Comparison of ENCODE assay signal across 9 mouse cellular contexts in genomic region chr2:139883581-139884263, GRCm38 (mm10).
DNase-seq lines count a peak whose midpoint lies in the region; ATAC-seq and TF ChIP-seq lines count a peak whose summit lies in the region.
"Had no signal": no experiment of that assay in that cellular context is flagged by ENCODE, and none has a peak within 500 bp of the region (broad histone marks: within the 10 kb centered on the region; RNA-seq: fewer than 3 reads in every experiment).

No protein-coding gene starts in this region.

- no peaks in the 10 kb centered on the region for H3K36me3 ChIP-seq in midbrain, postnatal 0 days (ENCODE audit: insufficient read depth, low read length)
- no peaks in the 10 kb centered on the region for H3K36me3 ChIP-seq in midbrain, embryonic 16.5 days (ENCODE audit: control insufficient read depth, insufficient read depth, low read length)
- H3K36me3 ChIP-seq: neural tube, embryonic 12.5 days had no signal

- H3K4me1 ChIP-seq in midbrain, postnatal 0 days (ENCODE audit: insufficient read depth, low read length): no peaks in the 10 kb centered on the region
- no peaks in the 10 kb centered on the region for H3K4me1 ChIP-seq in midbrain, embryonic 16.5 days (ENCODE audit: control insufficient read depth, insufficient read depth, low read length)
- H3K4me1 ChIP-seq: neural tube, embryonic 12.5 days had no signal

- no peak for TF ChIP-seq CTCF in midbrain, postnatal 0 days (IDR thresholded peaks at IDR 0.05)
- TF ChIP-seq CTCF in layer of hippocampus, adult 2 months (conservative IDR thresholded peaks at IDR 0.05): no peak

- H3K4me3 ChIP-seq in midbrain, postnatal 0 days (ENCODE audit: low read depth, low read length): no peak overlapping the region
- no peak overlapping the region for H3K4me3 ChIP-seq in midbrain, embryonic 16.5 days (ENCODE audit: low read depth, low read length)
- no peak overlapping the region for H3K4me3 ChIP-seq in layer of hippocampus, adult 2 months
- H3K4me3 ChIP-seq: neural tube, embryonic 12.5 days had no signal

- H3K9me3 ChIP-seq in midbrain, postnatal 0 days (ENCODE audit: low read length): no peaks in the 10 kb centered on the region
- no peaks in the 10 kb centered on the region for H3K9me3 ChIP-seq in midbrain, embryonic 16.5 days (replicated peaks; ENCODE audit: control insufficient read depth, low read length, poor library complexity, severe bottlenecking)
- H3K9me3 ChIP-seq: neural tube, embryonic 12.5 days had no signal

- no peak overlapping the region for H3K27ac ChIP-seq in midbrain, postnatal 0 days (ENCODE audit: low read depth, low read length)
- H3K27ac ChIP-seq in midbrain, embryonic 16.5 days (ENCODE audit: low read length): no peak overlapping the region
- H3K27ac ChIP-seq in layer of hippocampus, adult 2 months: no peak overlapping the region
- H3K27ac ChIP-seq: liver, embryonic 14.5 days; neural tube, embryonic 12.5 days had no signal

- peak; percentile 8 for DNase-seq in midbrain, postnatal 0 days (ENCODE audit: low spot score)
- DNase-seq in cerebellum, adult 9-11 months: peak; percentile 31
- DNase-seq in layer of hippocampus, adult 2 months (ENCODE audit: low spot score in 2 of 2): peak; percentile 57 to 58
- peak; percentile 45 for DNase-seq in lung, postnatal 36 days
- no peak for DNase-seq in urinary bladder, adult 18-20 months (ENCODE audit: low spot score in 2 of 2)
- no peak for DNase-seq in ovary, postnatal 10 days (ENCODE audit: low spot score)

- H3K9ac ChIP-seq in midbrain, postnatal 0 days (replicated peaks; ENCODE audit: low read length, poor library complexity, severe bottlenecking): no peak overlapping the region
- H3K9ac ChIP-seq in midbrain, embryonic 16.5 days (ENCODE audit: low read depth, low read length): no peak overlapping the region
- H3K9ac ChIP-seq: liver, embryonic 14.5 days; neural tube, embryonic 12.5 days had no signal

- no peak for ATAC-seq in midbrain, postnatal 0 days (ENCODE audit: low FRiP score)
- ATAC-seq in midbrain, embryonic 16.5 days: no peak

- no peaks in the 10 kb centered on the region for H3K27me3 ChIP-seq in midbrain, postnatal 0 days (ENCODE audit: insufficient read depth, low read length)
- no peaks in the 10 kb centered on the region for H3K27me3 ChIP-seq in midbrain, embryonic 16.5 days (ENCODE audit: control insufficient read depth, insufficient read depth, low read depth, low read length)
- H3K27me3 ChIP-seq: neural tube, embryonic 12.5 days had no signal

- WGBS in midbrain, postnatal 0 days: 80% methylated on average over 7 of the region's 7 CpGs
- WGBS in midbrain, embryonic 16.5 days: 86% methylated on average over 7 of the region's 7 CpGs

- no peak overlapping the region for H3K4me2 ChIP-seq in midbrain, postnatal 0 days (ENCODE audit: low read depth, low read length, poor library complexity, severe bottlenecking)
- no peak overlapping the region for H3K4me2 ChIP-seq in midbrain, embryonic 16.5 days (ENCODE audit: low read length)
- H3K4me2 ChIP-seq: neural tube, embryonic 12.5 days had no signal

Comparison
In these comparisons a context has a peak if more than half of its experiments do, and no peak if none do; other contexts are left out.
1. DNase-seq: peak in midbrain, postnatal 0 days (single experiment), cerebellum, adult 9-11 months (single experiment), layer of hippocampus, adult 2 months (2 of 2) and lung, postnatal 36 days (single experiment); none in urinary bladder, adult 18-20 months (0 of 2) and ovary, postnatal 10 days (single experiment).